Mouse (Mus musculus) hindbrain, embryonic 14.5 days (tissue): ENCODE measurements around the gene Cfap100. TPM values are rescaled to one million over a fixed set of nuclear protein-coding genes. Genes with fewer than 3 reads are reported as not detected.

Source experiments
- ATAC-seq: fragments of 200-750 bp; cut with Nextera tagmentation; 2 replicates; pipeline ENCODE4 v1.8.0; 2017; ENCODE audit warnings: moderate number of reproducible peaks, mild to moderate bottlenecking, moderate TSS enrichment, moderate library complexity; ENCODE audit not compliant: low FRiP score
- DNase-seq: peaks from one replicate; pipeline ENCODE4 v3.0.0-alpha.2; 2015; ENCODE audit warnings: low spot score
- H3K27ac ChIP-seq: fragments of 300-500 bp; sonication (generic); 2 replicates; pipeline ENCODE4 v1.5.1; 2014; ENCODE audit warnings: mild to moderate bottlenecking, moderate library complexity
- H3K27me3 ChIP-seq: fragments of 300-500 bp; sonication (generic); 2 replicates; pipeline ENCODE4 v1.6.1; 2014; ENCODE audit warnings: mild to moderate bottlenecking, low read length, mixed read lengths; ENCODE audit not compliant: control insufficient read depth, insufficient read depth
- H3K36me3 ChIP-seq: fragments of 300-500 bp; sonication (generic); replicated peaks from 2 replicates; pipeline ENCODE4 v1.6.1; 2014; ENCODE audit not compliant: control insufficient read depth, insufficient read depth
- H3K4me1 ChIP-seq: fragments of 300-500 bp; sonication (generic); replicated peaks from 2 replicates; pipeline ENCODE4 v1.6.1; 2014; ENCODE audit warnings: antibody characterized with exemption, low read length, mixed read lengths; ENCODE audit not compliant: control insufficient read depth, insufficient read depth
- H3K4me2 ChIP-seq: fragments of 300-500 bp; sonication (generic); replicated peaks from 2 replicates; pipeline ENCODE4 v1.6.1; 2014; ENCODE audit warnings: mild to moderate bottlenecking, moderate library complexity
- H3K4me3 ChIP-seq: fragments of 300-500 bp; sonication (generic); replicated peaks from 2 replicates; pipeline ENCODE4 v1.5.1; 2014; ENCODE audit warnings: mild to moderate bottlenecking, low read length
- H3K9ac ChIP-seq: fragments of 300-500 bp; sonication (generic); 2 replicates; pipeline ENCODE4 v1.6.1; 2014
- H3K9me3 ChIP-seq: fragments of 300-500 bp; sonication (generic); 2 replicates; pipeline ENCODE4 v1.6.1; 2016; ENCODE audit warnings: low read length; ENCODE audit not compliant: control insufficient read depth
- WGBS: fragments of 180-500 bp; shearing (Covaris S2); extraction: QIAGEN DNeasy Blood & Tissue Kit; methylation state at CpG from one replicate; pipeline ENCODE4 v1.1.7; 2014; 5-methylcytosine and 5-hydroxymethylcytosine counted together
- polyA plus RNA-seq: library from polyadenylated mRNA; unstranded; fragments of >200 nt; fragmentation: Nextera tagmentation; extraction: Ambion mirVana; gene quantifications from 2 replicates; pipeline ENCODE4 v1.2.1, GENCODE M21; 2014

Cfap100 gene
- polyA plus RNA-seq, 1 experiment from 2014 or later = 5.6 TPM

- Histone ChIP-seq H3K9ac (no peak overlapping the region), H3K27me3 (no peaks in the 10 kb centered on the region), H3K4me2 (no peak overlapping the region), H3K4me3 (no peak overlapping the region), H3K36me3 (no peaks in the 10 kb centered on the region), H3K4me1 (no peaks in the 10 kb centered on the region), H3K27ac (no peak overlapping the region), H3K9me3 (no peaks in the 10 kb centered on the region)
- WGBS = 83% methylated on average over 7 of the region's 7 CpGs
- no peak for ATAC-seq
- no peak for DNase-seq
Observed at GRCm38 (mm10) chr6:90411926-90412325, 16.7 kb downstream of the Cfap100 start.

DNA sequence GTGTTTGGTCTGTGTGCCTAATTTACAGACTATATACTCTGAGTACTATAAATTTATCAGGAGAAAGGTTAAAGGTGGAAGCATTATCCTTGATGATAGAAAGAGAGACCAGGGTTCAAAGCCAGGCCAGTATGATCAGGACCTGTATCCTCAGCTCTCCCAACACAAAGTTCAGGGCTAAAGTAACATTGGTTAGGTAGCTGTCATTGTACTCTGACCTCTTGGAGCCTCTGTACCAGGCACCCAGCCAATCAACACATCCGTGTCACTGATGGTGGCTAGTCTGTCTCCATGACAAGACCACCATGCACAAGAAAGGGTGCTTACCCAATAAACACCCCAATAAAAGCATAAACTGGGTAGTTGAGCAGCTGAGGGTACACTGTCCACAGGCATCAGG, 17.6 kb downstream of the Cfap100 start:
- Histone ChIP-seq H3K27ac (no peak overlapping the region), H3K4me2 (no peak overlapping the region), H3K36me3 (no peaks in the 10 kb centered on the region), H3K9me3 (no peaks in the 10 kb centered on the region), H3K27me3 (no peaks in the 10 kb centered on the region), H3K9ac (no peak overlapping the region), H3K4me3 (no peak overlapping the region), H3K4me1 (no peaks in the 10 kb centered on the region)
- WGBS = 80% methylated on average over 1 of the region's 1 CpGs
- DNase-seq = no peak
- ATAC-seq = no peak

GRCm38 (mm10) chr6:90408632-90409031, 20.0 kb downstream of the Cfap100 start:
- ATAC-seq = no peak
- Histone ChIP-seq H3K27me3 (no peaks in the 10 kb centered on the region), H3K4me2 (no peak overlapping the region), H3K4me3 (no peak overlapping the region), H3K9ac (no peak overlapping the region), H3K4me1 (no peaks in the 10 kb centered on the region), H3K27ac (no peak overlapping the region), H3K36me3 (peaks cover 20% of the 10 kb centered on the region; the same call in 1 of the 2 replicates), H3K9me3 (no peaks in the 10 kb centered on the region)
- DNase-seq = no peak

GRCm38 (mm10) chr6:90397291-90397690, 31.3 kb downstream of the Cfap100 start:
- H3K4me2 ChIP-seq = no peak overlapping the region
- no peaks in the 10 kb centered on the region for H3K9me3 ChIP-seq
- no peak overlapping the region for H3K4me3 ChIP-seq
- no peaks in the 10 kb centered on the region for H3K27me3 ChIP-seq
- no peak for ATAC-seq
- no peaks in the 10 kb centered on the region for H3K4me1 ChIP-seq
- peaks cover 46% of the 10 kb centered on the region for H3K36me3 ChIP-seq
- H3K9ac ChIP-seq = no peak overlapping the region
- H3K27ac ChIP-seq = no peak overlapping the region
- no peak for DNase-seq
- WGBS = 94% methylated on average over 3 of the region's 3 CpGs

DNA sequence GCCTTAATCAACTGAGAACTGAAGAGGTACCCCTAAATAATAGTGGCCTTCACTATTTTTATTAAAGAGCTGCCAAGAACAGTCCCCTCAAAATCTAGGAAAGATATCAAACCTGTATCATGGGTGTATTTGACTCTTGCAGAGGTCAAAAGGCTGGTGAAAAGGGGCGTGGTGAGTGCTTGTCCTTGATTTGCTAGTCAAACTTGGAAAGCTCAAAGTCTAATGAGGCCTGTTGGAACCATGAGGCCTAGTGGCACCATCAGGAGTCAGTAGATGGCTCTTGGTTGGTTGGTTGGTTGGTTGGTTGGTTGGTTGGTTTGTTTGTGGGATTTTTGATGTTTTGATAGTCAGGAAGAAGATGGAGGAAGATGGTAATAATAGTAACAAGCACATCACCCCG, 32.8 kb downstream of the Cfap100 start:
- Histone ChIP-seq H3K36me3 (peaks cover 47% of the 10 kb centered on the region), H3K27me3 (no peaks in the 10 kb centered on the region), H3K4me2 (no peak overlapping the region), H3K9ac (no peak overlapping the region), H3K27ac (no peak overlapping the region), H3K4me3 (no peak overlapping the region), H3K9me3 (no peaks in the 10 kb centered on the region), H3K4me1 (no peaks in the 10 kb centered on the region)
- DNase-seq (no peak), ATAC-seq (no peak)
- WGBS = 93% methylated on average over 2 of the region's 2 CpGs

DNA sequence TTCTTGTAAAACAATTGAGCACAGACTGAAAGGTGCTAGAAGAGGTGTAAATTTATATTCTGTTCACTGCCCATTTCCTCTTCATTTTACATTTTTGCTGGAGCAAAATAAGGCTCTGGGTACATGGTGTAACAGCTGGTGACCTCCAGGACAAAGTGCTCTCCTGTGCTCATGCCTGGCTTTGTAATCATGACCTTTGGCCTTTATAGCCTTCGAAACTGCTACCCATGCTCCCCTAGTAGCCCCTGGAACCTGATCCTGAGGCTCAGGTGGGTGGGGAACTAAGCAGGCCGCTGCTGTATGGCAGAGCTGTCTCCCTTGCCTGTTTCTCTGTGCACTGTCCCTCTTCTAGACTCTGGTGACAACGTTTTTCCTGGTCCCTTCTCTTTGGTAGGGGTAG, 34.6 kb downstream of the Cfap100 start:
- Histone ChIP-seq H3K27me3 (no peaks in the 10 kb centered on the region), H3K4me2 (no peak overlapping the region), H3K4me1 (no peaks in the 10 kb centered on the region), H3K36me3 (peaks cover 47% of the 10 kb centered on the region), H3K9me3 (no peaks in the 10 kb centered on the region), H3K4me3 (no peak overlapping the region), H3K27ac (no peak overlapping the region), H3K9ac (no peak overlapping the region)
- DNase-seq (no peak), ATAC-seq (no peak)
- 76% methylated on average over 3 of the region's 3 CpGs for WGBS

DNA sequence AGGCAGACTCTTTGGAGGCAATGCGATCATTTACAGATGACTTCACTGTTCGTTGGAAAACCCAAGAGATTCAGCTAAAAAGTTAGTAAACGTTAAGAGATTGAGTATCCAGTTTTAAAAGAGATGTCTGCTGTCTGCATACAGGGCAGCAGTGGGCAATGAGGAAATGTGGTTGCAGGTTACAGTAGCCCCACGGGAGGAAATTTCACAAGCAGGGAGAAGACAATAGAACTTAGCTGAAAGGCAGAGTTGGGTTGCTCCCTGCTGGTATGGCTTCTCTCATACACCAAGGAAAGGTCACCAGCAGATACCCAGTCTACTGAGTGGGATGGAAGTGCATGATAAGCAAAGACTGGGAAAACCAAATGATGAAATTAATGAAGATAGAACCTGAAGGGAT, 38.0 kb downstream of the Cfap100 start:
- DNase-seq (no peak), ATAC-seq (no peak)
- Histone ChIP-seq H3K4me2 (no peak overlapping the region), H3K9ac (no peak overlapping the region), H3K4me1 (no peaks in the 10 kb centered on the region), H3K27me3 (no peaks in the 10 kb centered on the region), H3K36me3 (peaks cover 71% of the 10 kb centered on the region), H3K27ac (no peak overlapping the region), H3K9me3 (no peaks in the 10 kb centered on the region), H3K4me3 (no peak overlapping the region)
- WGBS = 88% methylated on average over 4 of the region's 4 CpGs

- DNase-seq (no peak), ATAC-seq (no peak)
- Histone ChIP-seq H3K4me1 (no peaks in the 10 kb centered on the region), H3K4me2 (no peak overlapping the region), H3K27me3 (no peaks in the 10 kb centered on the region), H3K9ac (no peak overlapping the region), H3K27ac (no peak overlapping the region), H3K4me3 (no peak overlapping the region), H3K36me3 (peaks cover 95% of the 10 kb centered on the region), H3K9me3 (no peaks in the 10 kb centered on the region)
- 96% methylated on average over 2 of the region's 2 CpGs for WGBS
Observed at GRCm38 (mm10) chr6:90381465-90381864, 47.1 kb downstream of the Cfap100 start.

DNA sequence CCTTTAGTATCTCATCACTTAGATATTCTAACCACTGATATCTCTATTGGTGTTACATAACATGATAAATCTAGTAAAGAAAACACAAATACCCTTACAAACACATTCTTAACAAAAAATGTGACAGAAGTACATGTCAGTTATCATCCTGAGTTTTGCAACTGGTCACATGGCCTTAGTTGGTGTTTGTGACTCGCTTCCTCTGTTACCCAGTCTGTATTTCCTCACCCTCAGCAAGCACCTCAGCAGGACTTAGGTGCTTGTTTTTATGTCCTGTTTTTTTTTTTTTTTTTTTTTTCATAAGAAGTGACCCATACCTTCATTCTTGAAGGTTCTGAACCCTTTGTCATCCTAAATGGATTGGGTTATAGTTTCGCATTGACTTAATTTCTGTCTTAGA, 50.9 kb downstream of the Cfap100 start:
- Histone ChIP-seq H3K4me2 (no peak overlapping the region), H3K9ac (no peak overlapping the region), H3K27me3 (no peaks in the 10 kb centered on the region), H3K9me3 (no peaks in the 10 kb centered on the region), H3K4me1 (peaks cover 5% of the 10 kb centered on the region), H3K4me3 (no peak overlapping the region), H3K36me3 (peaks cover 98% of the 10 kb centered on the region), H3K27ac (no peak overlapping the region)
- ATAC-seq = no peak
- DNase-seq = no peak
- 95% methylated on average over 2 of the region's 2 CpGs for WGBS

DNA sequence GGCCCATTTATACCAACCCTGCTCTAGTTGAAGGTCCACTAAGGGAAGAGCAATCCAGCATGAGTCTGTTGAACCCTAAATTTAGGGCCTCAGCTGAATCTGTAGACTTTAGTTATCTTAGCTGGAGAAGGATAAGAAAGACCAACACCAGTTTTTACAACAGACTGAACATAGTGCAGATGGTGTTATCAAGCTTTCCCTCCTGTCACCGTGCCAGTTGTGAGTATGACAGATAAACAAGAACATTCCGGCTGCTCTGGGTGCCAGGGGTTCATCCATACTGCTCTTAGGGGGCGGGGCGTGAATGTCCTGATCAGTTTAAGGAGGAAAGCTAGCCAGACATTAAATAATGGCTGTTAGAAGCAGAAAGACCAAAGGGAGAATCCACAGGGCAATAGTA, 54.0 kb downstream of the Cfap100 start:
- no peak for DNase-seq

More for the DNA sequence above, 54.0 kb downstream of the Cfap100 start:
- WGBS = 96% methylated on average over 4 of the region's 4 CpGs
- Histone ChIP-seq H3K4me3 (no peak overlapping the region), H3K27me3 (no peaks in the 10 kb centered on the region), H3K4me1 (peaks cover 25% of the 10 kb centered on the region), H3K9ac (no peak overlapping the region), H3K27ac (no peak overlapping the region), H3K36me3 (peaks cover 76% of the 10 kb centered on the region), H3K9me3 (no peaks in the 10 kb centered on the region), H3K4me2 (no peak overlapping the region)
- no peak for ATAC-seq
